Mouse (Mus musculus): ENCODE results near the gene Slc29a1. TPM values are rescaled to one million over a fixed set of nuclear protein-coding genes. Genes with fewer than 3 reads are reported as not detected.

Slc29a1 gene
- total and polyA plus RNA-seq, 3 experiments, result 58.4 to 88.0 (median 72.1) TPM

DNA sequence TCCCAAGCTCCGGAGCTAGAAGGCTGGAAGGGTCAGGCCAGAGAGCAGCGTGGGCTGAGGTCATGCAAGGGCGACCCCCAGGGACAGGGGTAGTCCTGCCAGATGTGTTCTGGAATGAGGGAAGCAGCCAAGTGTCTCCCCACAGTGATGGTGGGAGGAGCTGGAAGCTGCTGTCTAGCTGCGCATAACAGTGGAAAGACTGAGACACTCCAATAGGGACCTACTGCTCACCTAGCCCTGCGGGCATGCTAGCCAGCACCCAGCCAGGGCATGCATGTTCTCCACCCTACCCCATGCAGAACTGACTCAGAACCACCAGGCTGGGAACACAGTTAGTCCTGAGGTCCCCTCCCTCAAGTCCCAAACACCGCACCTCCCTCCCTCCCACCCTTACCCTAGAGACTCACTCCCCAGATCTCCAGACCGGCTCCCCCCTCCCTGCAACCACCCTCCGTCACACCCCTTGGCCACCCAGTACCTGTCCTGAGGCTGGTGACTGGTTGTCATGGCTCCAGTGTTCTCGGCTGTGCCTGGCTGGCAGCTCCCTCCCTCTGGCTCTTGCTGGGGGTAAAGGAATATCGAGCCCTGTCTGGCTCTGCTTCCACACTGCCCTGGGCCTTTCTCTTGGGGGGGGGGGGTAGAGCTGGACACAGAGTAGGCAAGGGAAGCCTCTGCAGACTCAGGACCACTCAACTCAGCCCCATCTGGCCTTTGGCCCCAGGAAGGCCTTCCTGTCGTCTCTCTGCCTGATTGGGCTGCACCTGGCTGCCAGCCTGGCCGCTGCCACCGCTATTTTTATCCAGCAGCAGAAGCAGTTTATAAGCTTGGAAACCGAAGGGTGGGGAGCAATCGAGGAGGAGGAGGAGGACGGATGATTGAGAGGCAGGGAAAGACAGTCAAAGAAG is 7.5 kb downstream of the Slc29a1 start:
- peaks cover 19 to 51% of the 10 kb centered on the region in 2 experiments for H3K4me1 ChIP-seq (ENCODE audit: control insufficient read depth in 1 of 2, insufficient read depth in 2 of 2)
- H3K36me3 ChIP-seq (replicated peaks in 1 of 2; ENCODE audit: control insufficient read depth in 1 of 2, insufficient read depth in 1 of 2, low read length in 1 of 2), result peaks cover 20 to 47% of the 10 kb centered on the region in 2 experiments
- no peaks in the 10 kb centered on the region for H3K27me3 ChIP-seq (replicated peaks)
- H3K9me3 ChIP-seq (replicated peaks; ENCODE audit: low read length), result peaks cover 3% of the 10 kb centered on the region
- 0 out of 2 replicates have a peak, but pooled peaks cover 3% of the 10 kb centered on the region for H3K79me2 ChIP-seq (replicated peaks; ENCODE audit: control insufficient read depth, extremely low read depth, insufficient read depth, poor library complexity, severe bottlenecking)
- no peak overlapping the region for H3K27ac ChIP-seq (ENCODE audit: insufficient read depth, low read depth)
- no peak for DNase-seq (ENCODE audit: extremely low read depth)
- no peak overlapping the region for H3K4me2 ChIP-seq (ENCODE audit: insufficient read depth, low read depth, poor library complexity, severe bottlenecking)
- no peak for TF ChIP-seq SIN3A (IDR thresholded peaks at IDR 0.05; ENCODE audit: low read length)
- no peak for TF ChIP-seq TCF12 (IDR thresholded peaks at IDR 0.05; ENCODE audit: low read depth, low read length)
- TF ChIP-seq PAX5 (IDR thresholded peaks at IDR 0.05; ENCODE audit: low read length), result no peak
- TF ChIP-seq JUN (IDR thresholded peaks at IDR 0.05; ENCODE audit: insufficient read depth, low read depth, low read length), result no peak
- TF ChIP-seq SMC3 (IDR thresholded peaks at IDR 0.05; ENCODE audit: low read depth, low read length), result no peak
- dilution Hi-C loops (cut with MboI; ENCODE audit: extremely low pct_ligation_motif_present, extremely low pct_unique_long_range_greater_than_20kb, low sequenced_read_pairs) (no loop called here), in situ Hi-C loops (cut with MboI; ENCODE audit: low pct_ligation_motif_present, low pct_unique_long_range_greater_than_20kb, low sequenced_read_pairs) (no loop called here)
- no peak overlapping the region for H3K4me3 ChIP-seq (replicated peaks in 1 of 3; ENCODE audit: low read depth in 2 of 3, low read length in 2 of 3, poor library complexity in 1 of 3)
- no peak overlapping the region for H3K9ac ChIP-seq (ENCODE audit: insufficient read depth, low read depth)

DNA sequence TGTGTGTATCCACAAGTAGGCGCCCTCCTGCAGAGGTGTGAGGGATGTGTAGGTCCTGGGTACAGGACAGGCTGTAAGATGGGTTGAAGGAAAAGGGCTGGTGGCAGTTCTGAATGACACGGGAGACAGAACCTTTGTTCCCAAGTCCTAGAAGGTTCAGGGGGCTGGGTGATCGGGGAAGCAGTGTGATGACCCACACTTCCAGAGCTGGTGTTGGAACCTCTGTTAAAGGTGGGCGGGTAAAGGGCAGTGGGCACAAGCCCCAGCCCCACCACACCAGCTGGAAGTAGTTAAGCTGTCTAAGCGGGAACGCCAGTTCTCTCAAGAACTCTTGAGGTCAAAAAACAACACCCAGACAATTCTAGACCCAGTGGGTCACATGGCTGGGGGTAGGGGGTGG is 9.0 kb downstream of the Slc29a1 start:
- Histone ChIP-seq H3K36me3 (replicated peaks in 1 of 2; ENCODE audit: control insufficient read depth in 1 of 2, insufficient read depth in 1 of 2, low read length in 1 of 2) (peaks cover 27 to 62% of the 10 kb centered on the region in 2 experiments), H3K4me1 (ENCODE audit: control insufficient read depth in 1 of 2, insufficient read depth in 2 of 2) (peaks cover 13 to 37% of the 10 kb centered on the region in 2 experiments), H3K27me3 (replicated peaks) (no peaks in the 10 kb centered on the region), H3K9me3 (replicated peaks; ENCODE audit: low read length) (peaks cover 10% of the 10 kb centered on the region), H3K27ac (ENCODE audit: insufficient read depth, low read depth) (no peak overlapping the region), H3K4me3 (replicated peaks in 1 of 3; ENCODE audit: low read depth in 2 of 3, low read length in 2 of 3, poor library complexity in 1 of 3) (no peak overlapping the region), H3K9ac (ENCODE audit: insufficient read depth, low read depth) (no peak overlapping the region), H3K79me2 (replicated peaks; ENCODE audit: control insufficient read depth, extremely low read depth, insufficient read depth, poor library complexity, severe bottlenecking) (0 out of 2 replicates have a peak, but pooled peaks cover 3% of the 10 kb centered on the region), H3K4me2 (ENCODE audit: insufficient read depth, low read depth, poor library complexity, severe bottlenecking) (no peak overlapping the region)
- DNase-seq (ENCODE audit: extremely low read depth), result no peak
- in situ Hi-C loops (cut with MboI; ENCODE audit: low pct_ligation_motif_present, low pct_unique_long_range_greater_than_20kb, low sequenced_read_pairs), result no loop called here
- dilution Hi-C loops (cut with MboI; ENCODE audit: extremely low pct_ligation_motif_present, extremely low pct_unique_long_range_greater_than_20kb, low sequenced_read_pairs), result no loop called here
- no peak for TF ChIP-seq TBP (conservative IDR thresholded peaks at IDR 0.05; ENCODE audit: low read depth, low read length)
- no peak for TF ChIP-seq TCF12 (IDR thresholded peaks at IDR 0.05; ENCODE audit: low read depth, low read length)
- no peak for TF ChIP-seq BHLHE40 (IDR thresholded peaks at IDR 0.05; ENCODE audit: low read depth, low read length)
- TF ChIP-seq POLR2A (IDR thresholded peaks at IDR 0.05; ENCODE audit: low read depth, low read length), result no peak
- TF ChIP-seq MYC (IDR thresholded peaks at IDR 0.05; ENCODE audit: low read depth, low read length), result no peak
- no peak for TF ChIP-seq EP300 (IDR thresholded peaks at IDR 0.05; ENCODE audit: low read length)
- TF ChIP-seq ELF1 (IDR thresholded peaks at IDR 0.05; ENCODE audit: low read depth, low read length), result no peak
- no peak for TF ChIP-seq NELFE (IDR thresholded peaks at IDR 0.05; ENCODE audit: low read depth, low read length)
- no peak for TF ChIP-seq JUND (conservative IDR thresholded peaks at IDR 0.05; ENCODE audit: low read depth, low read length)
- no peak for TF ChIP-seq CTCF (conservative IDR thresholded peaks at IDR 0.05 in 1 of 2, IDR thresholded peaks at IDR 0.05 in 1 of 2; ENCODE audit: low read depth in 2 of 2, low read length in 2 of 2)
- TF ChIP-seq GABPA (IDR thresholded peaks at IDR 0.05; ENCODE audit: insufficient replicate concordance, low read depth, low read length), result no peak
- TF ChIP-seq RCOR1 (conservative IDR thresholded peaks at IDR 0.05; ENCODE audit: low read depth, low read length), result no peak
- TF ChIP-seq PAX5 (IDR thresholded peaks at IDR 0.05; ENCODE audit: low read length), result no peak
- TF ChIP-seq RAD21 (IDR thresholded peaks at IDR 0.05; ENCODE audit: low read depth, low read length), result no peak

Measured in CH12.LX (cell line).